Mouse (Mus musculus) stomach, embryonic 14.5 days (tissue): ENCODE results near the gene Btk. TPM values are rescaled to one million over a fixed set of nuclear protein-coding genes. Genes with fewer than 3 reads are reported as not detected.

ENCODE experiments used
- ATAC-seq: fragments of 200-750 bp; cut with Nextera tagmentation; 2 replicates; pipeline ENCODE4 v1.8.0; 2017; ENCODE audit warnings: low read depth, moderate TSS enrichment; ENCODE audit not compliant: insufficient number of reproducible peaks, insufficient read depth, low FRiP score
- H3K27ac ChIP-seq: fragments of 300-500 bp; sonication (generic); 2 replicates; pipeline ENCODE4 v1.5.1; 2014; ENCODE audit warnings: mild to moderate bottlenecking, low read length, moderate library complexity, mixed read lengths
- H3K27me3 ChIP-seq: fragments of 300-500 bp; sonication (generic); 2 replicates; pipeline ENCODE4 v1.6.1; 2014; ENCODE audit warnings: low read length, control low read depth, mixed read lengths; ENCODE audit not compliant: control insufficient read depth, insufficient read depth
- H3K36me3 ChIP-seq: fragments of 300-500 bp; sonication (generic); 2 replicates; pipeline ENCODE4 v1.6.1; 2014; ENCODE audit warnings: mild to moderate bottlenecking, control low read depth, low read length, moderate library complexity, mixed read lengths; ENCODE audit not compliant: control insufficient read depth, insufficient read depth
- H3K4me1 ChIP-seq: fragments of 300-500 bp; sonication (generic); 2 replicates; pipeline ENCODE4 v1.6.1; 2014; ENCODE audit warnings: low read length, control low read depth, mixed read lengths; ENCODE audit not compliant: control insufficient read depth, insufficient read depth
- H3K4me2 ChIP-seq: fragments of 300-500 bp; sonication (generic); replicated peaks from 2 replicates; pipeline ENCODE4 v1.6.1; 2014; ENCODE audit warnings: low read depth, low read length, control low read depth
- H3K4me3 ChIP-seq: fragments of 300-500 bp; sonication (generic); 2 replicates; pipeline ENCODE4 v1.5.1; 2014; ENCODE audit warnings: low read depth, low read length, control low read depth
- H3K9ac ChIP-seq: fragments of 300-500 bp; sonication (generic); replicated peaks from 2 replicates; pipeline ENCODE4 v1.6.1; 2014; ENCODE audit warnings: low read depth, mild to moderate bottlenecking, control low read depth, low read length, moderate library complexity, mixed read lengths
- H3K9me3 ChIP-seq: fragments of 300-500 bp; sonication (generic); 2 replicates; pipeline ENCODE4 v1.6.1; 2016; ENCODE audit warnings: low read depth, low read length, control low read depth; ENCODE audit not compliant: control insufficient read depth
- WGBS: fragments of 180-500 bp; shearing (Covaris S2); extraction: QIAGEN DNeasy Blood & Tissue Kit; methylation state at CpG from one replicate; pipeline ENCODE4 v1.1.7; 2014; 5-methylcytosine and 5-hydroxymethylcytosine counted together
- polyA plus RNA-seq: library from polyadenylated mRNA; unstranded; fragments of >200 nt; fragmentation: Nextera tagmentation; extraction: Ambion mirVana; gene quantifications from 2 replicates; pipeline ENCODE4 v1.2.1, GENCODE M21; 2014

The Btk gene
- 0.29 and 1.2 TPM in 2 replicates for polyA plus RNA-seq

- no peak within 1 kb of the TSS for H3K4me2 ChIP-seq
- no peaks in the 10 kb centered on the region; the same call in 1 of the 2 replicates for H3K36me3 ChIP-seq
- no peak for ATAC-seq
- H3K9ac ChIP-seq, result no peak within 1 kb of the TSS
- H3K27ac ChIP-seq, result no peak within 1 kb of the TSS
- H3K9me3 ChIP-seq, result no peaks in the 10 kb centered on the region
- H3K4me1 ChIP-seq, result no peaks in the 10 kb centered on the region
- no peak within 1 kb of the TSS for H3K4me3 ChIP-seq
- no peaks in the 10 kb centered on the region for H3K27me3 ChIP-seq
- 85% methylated on average over 11 of the region's 11 CpGs for WGBS
Measured at GRCm38 (mm10) chrX:134582888-134583669, at the start of gene Btk. TSS of gene Btk (minus strand) at chrX:134583570.

GRCm38 (mm10) chrX:134632710-134633109 is 49.3 kb upstream of the Btk start:
- ATAC-seq, result no peak
- Histone ChIP-seq H3K27me3 (no peaks in the 10 kb centered on the region), H3K27ac (no peak overlapping the region), H3K36me3 (no peaks in the 10 kb centered on the region), H3K4me1 (no peaks in the 10 kb centered on the region), H3K9ac (no peak overlapping the region), H3K4me2 (no peak overlapping the region), H3K4me3 (no peak overlapping the region), H3K9me3 (no peaks in the 10 kb centered on the region)
- 84% methylated on average over 5 of the region's 5 CpGs for WGBS

GRCm38 (mm10) chrX:134628200-134628599 is 44.8 kb upstream of the Btk start:
- H3K27ac ChIP-seq, result no peak overlapping the region
- WGBS, result 71% methylated on average over 2 of the region's 2 CpGs
- H3K9ac ChIP-seq, result no peak overlapping the region
- no peaks in the 10 kb centered on the region for H3K9me3 ChIP-seq
- no peaks in the 10 kb centered on the region for H3K27me3 ChIP-seq
- no peak overlapping the region for H3K4me2 ChIP-seq
- no peaks in the 10 kb centered on the region for H3K36me3 ChIP-seq
- H3K4me3 ChIP-seq, result no peak overlapping the region
- no peaks in the 10 kb centered on the region for H3K4me1 ChIP-seq
- ATAC-seq, result no peak

- Histone ChIP-seq H3K9ac (no peak overlapping the region), H3K4me3 (no peak overlapping the region), H3K4me2 (no peak overlapping the region), H3K4me1 (no peaks in the 10 kb centered on the region), H3K27me3 (no peaks in the 10 kb centered on the region), H3K9me3 (no peaks in the 10 kb centered on the region), H3K36me3 (no peaks in the 10 kb centered on the region), H3K27ac (no peak overlapping the region)
- WGBS, result 64% methylated on average over 4 of the region's 4 CpGs
- ATAC-seq, result no peak
Measured at GRCm38 (mm10) chrX:134623350-134623749, 40.0 kb upstream of the Btk start.

GRCm38 (mm10) chrX:134621685-134622084 is 38.3 kb upstream of the Btk start:
- Histone ChIP-seq H3K9ac (no peak overlapping the region), H3K9me3 (no peaks in the 10 kb centered on the region), H3K27ac (no peak overlapping the region), H3K4me3 (no peak overlapping the region), H3K36me3 (no peaks in the 10 kb centered on the region), H3K4me1 (no peaks in the 10 kb centered on the region), H3K27me3 (no peaks in the 10 kb centered on the region), H3K4me2 (no peak overlapping the region)
- 75% methylated on average over 3 of the region's 3 CpGs for WGBS
- no peak for ATAC-seq

DNA sequence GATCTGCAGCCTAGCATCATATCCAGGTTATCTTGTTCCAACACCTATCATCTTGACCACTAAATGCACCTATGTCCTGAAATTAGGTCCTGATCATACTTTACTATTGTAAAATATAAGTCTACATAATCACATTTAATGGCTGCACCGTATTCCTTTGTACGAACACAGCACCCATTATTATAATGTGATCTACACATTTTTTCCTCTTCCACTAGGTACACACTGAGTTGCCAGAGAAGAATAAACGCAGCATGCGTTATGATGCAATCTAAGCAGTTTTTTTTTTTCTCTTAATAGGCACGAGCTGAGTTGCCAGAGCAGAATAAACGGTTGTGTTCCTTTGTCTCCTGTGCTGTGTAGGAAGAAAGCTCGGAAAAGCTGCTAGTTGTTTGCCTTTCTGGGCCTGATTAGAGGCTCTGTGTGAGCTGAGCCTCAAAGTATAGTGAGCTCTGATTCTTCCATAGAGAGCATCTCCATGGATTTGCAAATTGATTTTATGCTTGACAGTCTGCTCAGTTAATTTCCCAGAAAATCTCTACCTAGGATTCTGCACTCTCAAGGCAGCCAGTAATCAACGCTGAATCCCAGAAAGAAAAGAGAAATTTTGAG is 37.0 kb upstream of the Btk start:
- no peak overlapping the region for H3K27ac ChIP-seq
- no peak overlapping the region for H3K4me3 ChIP-seq
- H3K4me1 ChIP-seq, result no peaks in the 10 kb centered on the region
- H3K9me3 ChIP-seq, result no peaks in the 10 kb centered on the region
- WGBS, result 54% methylated on average over 8 of the region's 8 CpGs
- no peak overlapping the region for H3K9ac ChIP-seq
- H3K36me3 ChIP-seq, result no peaks in the 10 kb centered on the region
- ATAC-seq, result no peak
- H3K27me3 ChIP-seq, result no peaks in the 10 kb centered on the region
- H3K4me2 ChIP-seq, result no peak overlapping the region

- H3K27ac ChIP-seq, result no peak overlapping the region
- no peak overlapping the region for H3K9ac ChIP-seq
- ATAC-seq, result no peak
- no peak overlapping the region for H3K4me2 ChIP-seq
- 60% methylated on average over 9 of the region's 9 CpGs for WGBS
- H3K36me3 ChIP-seq, result no peaks in the 10 kb centered on the region
- no peaks in the 10 kb centered on the region for H3K27me3 ChIP-seq
- H3K4me3 ChIP-seq, result no peak overlapping the region
- H3K9me3 ChIP-seq, result no peaks in the 10 kb centered on the region
- no peaks in the 10 kb centered on the region for H3K4me1 ChIP-seq
Measured at GRCm38 (mm10) chrX:134619695-134620094, 36.3 kb upstream of the Btk start.

- Histone ChIP-seq H3K4me3 (no peak overlapping the region), H3K4me2 (no peak overlapping the region), H3K9me3 (no peaks in the 10 kb centered on the region), H3K36me3 (no peaks in the 10 kb centered on the region), H3K27ac (no peak overlapping the region), H3K27me3 (no peaks in the 10 kb centered on the region), H3K9ac (no peak overlapping the region), H3K4me1 (no peaks in the 10 kb centered on the region)
- no peak for ATAC-seq
- 54% methylated on average over 2 of the region's 2 CpGs for WGBS
Measured at GRCm38 (mm10) chrX:134614306-134614705, 30.9 kb upstream of the Btk start.
